Mouse (Mus musculus) kidney, adult 11 months (tissue): Measurements from ENCODE around the gene Dynlt1c.
"Not testable (repeated sequence)": the region's sequence is repeated elsewhere in the genome, so short reads cannot be mapped to it uniquely, and the experiment has no call there.

Experiments used
- DNase-seq: peaks from one replicate; pipeline ENCODE4 v3.0.0; 2022

The Dynlt1c gene

DNA sequence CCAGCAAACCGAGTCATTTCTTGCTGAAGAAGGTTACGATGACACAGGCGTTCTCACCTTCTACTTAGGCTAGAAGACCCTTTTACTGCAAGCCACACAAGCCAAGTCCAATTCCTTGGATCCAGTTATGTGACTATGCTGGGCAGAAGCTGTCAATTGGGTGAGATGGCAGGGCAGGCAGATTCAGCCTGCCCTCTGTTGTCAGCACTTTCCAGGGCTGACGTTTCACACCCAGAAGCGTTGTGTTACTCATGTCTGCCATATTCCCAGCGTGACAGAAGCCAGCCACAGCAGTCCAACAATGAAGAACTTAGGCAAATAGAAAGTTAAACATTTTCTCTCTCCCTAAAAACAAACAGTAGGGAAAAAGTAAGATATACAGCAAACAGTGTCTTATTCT lies 18.6 kb downstream of the Dynlt1c start:
- DNase-seq: not testable (repeated sequence)

- DNase-seq: not testable (repeated sequence)
These were observed 19.4 kb downstream of the Dynlt1c start for GRCm38 (mm10) chr17:6620730-6621451.

- DNase-seq: not testable (repeated sequence)
These were observed 20.5 kb downstream of the Dynlt1c start for GRCm38 (mm10) chr17:6621976-6622375.

GRCm38 (mm10) chr17:6624926-6625558 lies 23.6 kb downstream of the Dynlt1c start:
- not testable (repeated sequence) for DNase-seq

DNA sequence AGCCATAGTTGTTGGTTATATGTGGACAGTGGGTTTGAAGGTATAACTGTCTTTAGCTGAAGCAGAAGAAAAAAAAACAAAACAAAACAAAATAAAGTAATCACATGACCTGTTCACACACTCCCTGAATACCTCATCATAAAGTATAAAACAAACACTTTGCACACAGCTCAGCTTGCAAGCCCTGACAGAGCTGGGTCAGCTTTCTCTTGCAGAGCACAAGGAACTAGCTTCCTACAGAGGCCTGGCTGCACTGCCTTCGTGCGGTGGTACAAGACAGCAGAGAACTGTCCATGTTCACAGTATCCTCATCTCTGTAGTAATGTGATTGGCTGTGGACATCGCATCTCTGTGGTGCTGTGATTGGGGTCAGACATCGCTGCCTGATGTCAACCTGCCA lies 28.9 kb downstream of the Dynlt1c start:
- not testable (repeated sequence) for DNase-seq

DNA sequence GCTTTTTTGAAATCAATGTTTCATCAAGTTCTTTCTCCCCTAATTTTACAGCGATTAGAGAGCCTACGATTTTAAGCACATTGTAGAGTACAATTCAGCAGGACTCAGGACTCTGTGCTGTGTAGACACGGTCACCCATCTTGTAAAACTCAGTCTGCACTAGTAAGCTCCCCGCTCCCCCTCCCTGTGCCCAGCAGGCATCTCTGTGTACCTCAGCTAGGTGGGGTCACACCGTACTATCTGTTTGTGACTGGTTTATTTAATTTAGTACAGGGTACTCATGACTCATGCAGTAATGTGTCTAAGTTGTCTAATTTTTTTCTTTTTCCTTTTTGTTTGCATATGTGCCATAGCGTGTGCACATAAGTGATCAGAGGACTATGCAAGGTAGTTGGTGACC lies 31.4 kb downstream of the Dynlt1c start:
- DNase-seq: not testable (repeated sequence)

GRCm38 (mm10) chr17:6635781-6636180 lies 34.3 kb downstream of the Dynlt1c start:
- not testable (repeated sequence) for DNase-seq

DNA sequence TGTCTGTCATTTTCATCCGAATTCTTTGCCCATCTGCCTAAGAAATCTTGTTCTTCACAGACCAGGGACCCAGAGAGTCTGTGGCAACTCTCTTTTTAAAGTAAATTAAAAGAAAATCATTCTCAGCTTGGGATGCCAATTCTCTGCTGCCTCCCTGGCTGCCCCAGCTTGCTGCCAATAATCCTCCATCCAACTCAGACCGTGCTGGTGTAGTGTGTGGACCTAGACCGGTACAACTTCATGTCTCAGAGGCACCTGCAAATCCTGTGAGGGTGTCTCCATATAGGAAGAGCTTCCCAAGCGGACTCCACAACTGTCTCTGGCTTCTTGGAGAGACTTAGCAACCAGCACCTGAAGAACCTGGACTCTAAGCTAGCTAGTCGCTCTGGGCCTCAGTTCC lies 35.4 kb downstream of the Dynlt1c start:
- DNase-seq: no peak

- DNase-seq: not testable (repeated sequence)
These were observed 36.0 kb downstream of the Dynlt1c start for GRCm38 (mm10) chr17:6637434-6637833.

- DNase-seq: not testable (repeated sequence)
These were observed 37.0 kb downstream of the Dynlt1c start for GRCm38 (mm10) chr17:6638444-6638843.

GRCm38 (mm10) chr17:6639486-6639885 lies 38.0 kb downstream of the Dynlt1c start:
- not testable (repeated sequence) for DNase-seq

- not testable (repeated sequence) for DNase-seq
These were observed 38.7 kb downstream of the Dynlt1c start for GRCm38 (mm10) chr17:6640044-6640637.

- not testable (repeated sequence) for DNase-seq
These were observed 39.4 kb downstream of the Dynlt1c start for GRCm38 (mm10) chr17:6640771-6641429.

DNA sequence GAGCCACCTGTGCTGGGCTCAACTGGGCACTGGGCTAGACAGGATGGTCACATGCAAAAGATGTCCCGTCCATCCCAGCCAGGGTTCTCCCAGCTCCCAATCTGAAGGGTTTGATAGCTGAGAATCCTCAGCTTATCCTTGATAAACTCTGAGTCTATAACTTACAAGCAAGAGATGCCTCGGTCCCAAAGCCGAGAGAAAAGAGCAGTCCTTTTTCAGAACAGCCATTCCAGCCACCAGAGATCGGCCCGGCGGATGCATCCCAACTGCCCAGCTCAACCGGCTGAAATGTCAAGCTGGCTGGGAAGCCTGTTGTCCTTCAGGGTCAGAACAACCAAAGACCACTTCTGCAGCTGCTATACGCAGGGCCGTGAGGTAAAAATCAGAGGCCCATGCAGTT lies 42.7 kb downstream of the Dynlt1c start:
- DNase-seq: not testable (repeated sequence)

DNA sequence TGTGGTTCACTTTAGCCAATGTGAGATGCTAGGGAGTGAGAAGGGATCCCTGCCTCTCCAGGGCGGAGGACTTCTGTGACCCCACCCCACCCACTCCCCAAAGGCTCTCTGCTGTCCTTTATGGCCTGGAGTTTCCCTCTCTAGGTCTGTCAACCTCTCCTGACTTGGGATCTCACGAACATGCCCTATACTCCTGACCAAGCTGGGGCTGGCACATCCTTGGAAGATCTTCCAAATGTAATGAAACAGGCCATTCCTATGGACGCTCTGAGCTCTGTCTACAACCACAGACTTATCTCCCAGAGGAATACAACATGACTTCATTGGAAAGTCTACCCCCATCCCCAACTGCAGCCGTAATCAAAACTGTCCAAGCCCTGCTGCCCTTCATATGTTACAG lies 43.2 kb downstream of the Dynlt1c start:
- DNase-seq: not testable (repeated sequence)

GRCm38 (mm10) chr17:6645668-6646067 lies 44.2 kb downstream of the Dynlt1c start:
- not testable (repeated sequence) for DNase-seq

DNA sequence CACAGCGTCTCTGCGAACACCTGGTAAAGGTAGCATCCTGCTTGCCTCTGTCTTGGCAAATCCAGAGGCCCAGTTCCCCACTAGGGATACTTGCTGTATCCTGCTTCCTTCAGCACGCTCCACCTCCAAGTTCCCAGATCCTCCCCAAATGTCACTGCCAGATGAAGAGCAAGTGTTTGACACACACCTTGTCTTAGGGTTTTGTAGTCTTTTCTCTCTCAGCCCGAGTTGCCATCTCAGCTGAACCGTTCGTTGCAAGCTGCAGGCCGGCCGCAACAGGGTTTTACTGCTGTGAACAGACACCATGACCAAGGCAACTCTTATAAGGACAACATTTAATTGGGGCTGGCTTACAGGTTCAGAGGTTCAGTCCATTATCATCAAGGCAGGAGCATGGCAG lies 45.4 kb downstream of the Dynlt1c start:
- DNase-seq: not testable (repeated sequence)

DNA sequence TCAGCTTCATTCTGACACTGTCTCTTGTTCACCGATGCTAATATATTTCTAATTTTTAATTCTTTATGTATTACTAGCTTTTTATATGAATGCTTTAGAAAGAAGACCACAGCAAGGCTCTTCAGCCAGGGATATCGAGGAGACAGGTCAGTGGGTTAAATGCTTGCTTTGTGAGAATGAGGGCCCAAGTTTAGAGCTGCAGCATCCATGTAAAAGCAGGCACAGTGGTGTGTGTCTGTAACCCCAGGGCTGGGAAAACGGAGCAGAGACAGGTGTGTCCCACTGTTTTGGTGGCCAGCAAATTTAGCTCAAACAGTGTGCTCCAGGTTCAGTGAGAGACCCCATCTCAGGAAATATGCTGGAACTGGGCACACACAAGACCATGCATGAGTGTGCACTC lies 46.0 kb downstream of the Dynlt1c start:
- not testable (repeated sequence) for DNase-seq

GRCm38 (mm10) chr17:6650904-6651565 lies 49.6 kb downstream of the Dynlt1c start:
- not testable (repeated sequence) for DNase-seq

- DNase-seq: not testable (repeated sequence)
These were observed 52.0 kb downstream of the Dynlt1c start for GRCm38 (mm10) chr17:6653341-6653946.

DNA sequence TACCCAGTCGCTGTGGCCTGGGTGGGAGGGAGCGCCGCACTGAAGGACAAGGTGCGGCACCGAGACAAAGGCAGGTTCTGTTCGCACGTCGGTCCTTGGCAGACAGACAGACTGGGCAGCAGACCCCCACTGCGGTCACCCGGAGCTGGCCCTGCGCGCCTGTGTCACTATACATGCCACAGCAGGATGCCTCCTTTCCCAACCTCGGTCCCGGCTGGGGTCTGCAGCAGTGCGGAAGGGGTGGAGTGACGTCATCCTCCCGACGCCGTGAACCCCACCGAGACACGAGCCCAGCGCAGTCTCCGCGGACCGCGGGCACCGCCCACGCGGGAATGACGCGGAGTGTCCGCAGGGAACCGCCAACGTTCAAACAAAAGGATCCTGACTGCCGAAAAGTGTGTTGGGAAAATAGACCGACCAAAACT lies 53.6 kb downstream of the Dynlt1c start:
- peak; percentile 52 for DNase-seq
